9 mouse cellular contexts compared by ENCODE assay signal in the genomic region with DNA sequence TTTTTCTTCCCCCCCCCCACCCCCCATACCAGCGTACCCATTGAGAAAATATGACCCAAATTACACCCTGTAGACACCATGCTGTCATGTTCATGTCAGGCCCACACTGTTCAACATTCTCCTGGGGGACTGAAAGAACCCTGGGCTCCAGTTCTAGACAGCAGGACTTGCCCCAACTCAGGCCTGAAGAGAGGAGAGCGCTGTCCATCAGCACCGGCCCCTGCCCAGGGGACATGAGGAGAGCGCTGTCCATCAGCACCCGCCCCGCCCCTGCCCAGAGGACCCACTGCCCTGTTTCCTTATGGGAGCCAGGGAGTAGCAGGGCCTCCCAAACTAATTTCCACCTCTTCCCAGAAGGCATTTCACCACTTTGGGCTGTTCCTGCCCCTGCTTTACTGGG.
DNase-seq lines count a peak whose midpoint lies in the region; ATAC-seq lines count a peak whose summit lies in the region.
"Had no signal": no experiment of that assay in that cellular context is flagged by ENCODE, and none has a peak within 500 bp of the region (broad histone marks: within the 10 kb centered on the region; RNA-seq: fewer than 3 reads in every experiment).

No protein-coding gene starts in this region.

- H3K36me3 ChIP-seq in heart, embryonic 11.5 days (ENCODE audit: control insufficient read depth, insufficient read depth, low read length): no peaks in the 10 kb centered on the region
- no peaks in the 10 kb centered on the region for H3K36me3 ChIP-seq in midbrain, embryonic 15.5 days (replicated peaks)
- H3K36me3 ChIP-seq: limb, embryonic 15.5 days had no signal

- H3K4me2 ChIP-seq in heart, embryonic 11.5 days: no peak overlapping the region
- no peak overlapping the region for H3K4me2 ChIP-seq in midbrain, embryonic 15.5 days
- H3K4me2 ChIP-seq: limb, embryonic 15.5 days had no signal

- no peak overlapping the region for H3K9ac ChIP-seq in heart, embryonic 11.5 days (ENCODE audit: low read depth, low read length)
- no peak overlapping the region for H3K9ac ChIP-seq in midbrain, embryonic 15.5 days
- H3K9ac ChIP-seq: limb, embryonic 15.5 days had no signal

- H3K9me3 ChIP-seq in heart, embryonic 11.5 days (replicated peaks; ENCODE audit: control insufficient read depth, low read length): no peaks in the 10 kb centered on the region
- H3K9me3 ChIP-seq in midbrain, embryonic 15.5 days: no peaks in the 10 kb centered on the region
- H3K9me3 ChIP-seq: limb, embryonic 15.5 days had no signal

- WGBS in heart, embryonic 11.5 days (ENCODE audit: insufficient replicate concordance): 7% methylated on average over 6 of the region's 6 CpGs
- WGBS in midbrain, embryonic 15.5 days: 13% methylated on average over 6 of the region's 6 CpGs

- no peaks in the 10 kb centered on the region for H3K4me1 ChIP-seq in heart, embryonic 11.5 days (ENCODE audit: control insufficient read depth, insufficient read depth, low read length)
- H3K4me1 ChIP-seq in midbrain, embryonic 15.5 days: no peaks in the 10 kb centered on the region
- H3K4me1 ChIP-seq: limb, embryonic 15.5 days had no signal

- intact Hi-C loops in heart, postnatal 25 days (cut with DNase I): no loop called here

- no peak for DNase-seq in heart, postnatal 25 days (ENCODE audit: low spot score)
- DNase-seq in right cerebral cortex, postnatal 4 days: peak; percentile 24
- DNase-seq in right cerebral cortex, postnatal 10 days (ENCODE audit: low spot score in 2 of 2): no peak
- peak; percentile 21 to 48 for DNase-seq in kidney, postnatal 25 days
- peak; percentile 26 for DNase-seq in testis, postnatal 14 days (ENCODE audit: low spot score)

- H3K27ac ChIP-seq in heart, embryonic 11.5 days (ENCODE audit: low read depth, low read length): no peak overlapping the region
- H3K27ac ChIP-seq in midbrain, embryonic 15.5 days: no peak overlapping the region
- H3K27ac ChIP-seq: limb, embryonic 15.5 days had no signal

- no peak overlapping the region for H3K4me3 ChIP-seq in heart, embryonic 11.5 days (ENCODE audit: low read depth, low read length)
- no peak overlapping the region for H3K4me3 ChIP-seq in midbrain, embryonic 15.5 days
- H3K4me3 ChIP-seq: limb, embryonic 15.5 days had no signal

- no peaks in the 10 kb centered on the region for H3K27me3 ChIP-seq in heart, embryonic 11.5 days (ENCODE audit: control insufficient read depth, insufficient read depth, low read length)
- H3K27me3 ChIP-seq in midbrain, embryonic 15.5 days (replicated peaks): no peaks in the 10 kb centered on the region; the same call in none of the 2 replicates
- H3K27me3 ChIP-seq: limb, embryonic 15.5 days had no signal

- peak; percentile 71; the same call in 1 of the 2 replicates for ATAC-seq in heart, embryonic 11.5 days (replicated peaks; ENCODE audit: insufficient number of reproducible peaks, low FRiP score, low TSS enrichment)
- no peak for ATAC-seq in inflammation-experienced regulatory T-cells, adult 6 months
- ATAC-seq in midbrain, embryonic 15.5 days (replicated peaks): no peak

Comparison
In these comparisons a context has a peak if more than half of its experiments do, and no peak if none do; other contexts are left out.
1. DNase-seq: peak in right cerebral cortex, postnatal 4 days (single experiment), kidney, postnatal 25 days (2 of 2) and testis, postnatal 14 days (single experiment); none in heart, postnatal 25 days (single experiment) and right cerebral cortex, postnatal 10 days (0 of 2).